Mouse (Mus musculus) mouse embryonic stem cell (cell line): Measurements from ENCODE around the gene Clic4.

Source experiments
- in situ Hi-C, 2 experiments: fragments of 300-500 bp; cut with MboI; formaldehyde crosslinking; loops; 1 replicate in 1 of 2; 3 replicates in 1 of 2; pipeline ENCODE4 v1.14.3; 2019 to 2020; ENCODE audit warnings: low sequenced_read_pairs in 2 of 2, low pct_unique_long_range_greater_than_20kb in 1 of 2, mixed read lengths in 1 of 2; ENCODE audit not compliant: unreplicated experiment in 1 of 2

Gene Clic4

DNA sequence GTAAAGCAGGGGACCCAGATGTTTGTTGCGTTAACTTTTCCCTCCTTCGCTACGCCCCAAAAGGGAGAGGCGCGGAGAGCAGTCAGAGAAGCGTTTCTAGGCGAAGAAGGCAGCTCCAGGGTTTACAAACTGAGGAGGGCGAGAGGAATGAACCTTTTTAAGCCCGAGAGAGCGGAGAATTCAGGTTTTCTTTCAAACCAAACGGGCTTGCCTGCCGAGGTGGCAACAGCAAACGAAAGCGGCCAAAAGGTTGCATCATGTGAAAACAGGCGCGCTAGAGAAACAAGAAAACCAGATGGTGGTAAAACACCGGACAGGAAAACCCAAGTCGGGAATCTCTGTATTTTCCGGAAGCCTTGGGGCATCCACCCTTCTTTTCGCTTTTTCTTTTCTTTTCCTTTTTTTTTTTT lies 1.2 kb downstream of the Clic4 start:
- in situ Hi-C loops = no loop called here

DNA sequence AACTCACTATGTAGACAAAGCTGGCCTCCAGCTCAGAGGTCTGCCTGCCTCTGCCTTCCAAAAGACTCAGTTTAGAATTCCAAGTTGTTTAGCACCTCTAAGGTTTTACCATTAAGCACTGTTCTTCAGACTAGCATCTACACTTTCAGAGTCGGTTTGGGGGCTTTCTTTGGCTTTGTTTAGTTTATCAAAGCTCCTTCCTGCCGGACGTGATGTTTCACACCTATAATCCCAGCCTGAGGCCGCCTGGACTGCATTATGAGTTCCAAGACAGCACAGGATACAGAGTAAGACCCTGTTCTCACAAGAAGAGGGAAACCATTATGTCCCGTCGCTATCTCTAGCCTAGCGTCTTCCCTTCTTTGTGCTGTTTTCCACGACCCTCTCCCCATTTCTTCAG lies 2.1 kb downstream of the Clic4 start:
- in situ Hi-C loops = no loop called here

DNA sequence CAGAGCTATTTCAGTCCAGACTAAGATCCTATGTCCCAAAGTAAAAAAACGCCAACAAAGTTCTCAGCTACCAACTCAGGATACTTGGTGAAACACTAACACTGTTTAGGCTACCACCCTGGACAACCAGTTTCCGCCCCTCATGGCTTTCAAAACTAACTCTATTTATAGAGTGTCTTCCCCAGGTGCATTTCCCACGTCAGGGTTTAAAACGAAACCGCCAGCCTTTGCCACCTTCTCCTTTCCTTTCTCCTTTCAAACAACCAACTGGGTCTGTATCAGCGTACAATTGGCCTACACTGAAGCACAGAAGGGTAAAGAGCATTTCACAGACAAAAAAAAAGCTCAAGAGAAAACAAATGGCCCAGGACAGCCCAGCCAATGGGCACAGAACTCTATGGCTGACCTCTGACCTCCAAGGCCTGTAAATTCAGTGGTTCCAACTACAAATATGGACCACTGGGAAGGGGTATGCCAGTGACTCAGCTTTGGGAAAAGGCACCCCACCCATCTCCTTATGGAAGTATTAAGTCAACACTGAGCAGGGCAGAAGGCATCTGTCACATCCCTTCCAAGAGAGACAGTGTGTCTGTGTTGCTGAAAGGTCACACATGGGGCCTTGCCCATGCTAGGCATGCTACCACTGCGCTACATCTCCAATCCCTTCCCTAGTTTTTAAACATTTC lies 2.8 kb downstream of the Clic4 start:
- in situ Hi-C loops = loop anchor here in 1 of 2 experiments (5.0 kb wide), 1 partner anchor 48 kb away; no protein-coding TSS in a partner anchor

DNA sequence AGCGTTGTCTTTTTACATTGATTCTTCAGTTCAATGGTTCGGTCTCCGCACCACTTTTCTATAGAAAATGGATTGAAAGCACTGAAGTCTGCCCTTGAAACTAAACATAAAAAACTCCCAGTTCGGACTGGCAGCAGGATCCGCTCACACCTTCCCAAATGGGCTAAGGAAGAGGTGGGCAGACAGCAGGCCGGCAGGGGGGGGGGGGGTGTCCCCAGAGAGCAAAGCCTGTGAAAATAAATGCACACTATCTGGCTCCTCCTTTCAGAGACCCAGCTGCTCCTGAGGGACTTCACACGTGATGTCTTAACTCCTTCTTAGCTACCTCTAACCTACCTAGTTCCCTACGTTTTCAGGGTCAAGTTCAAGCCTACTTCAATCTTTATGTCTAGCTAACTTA lies 5.1 kb downstream of the Clic4 start:
- in situ Hi-C loops = loop anchor here in 1 of 2 experiments (5.0 kb wide), 1 partner anchor 50 kb away; no protein-coding TSS in a partner anchor

DNA sequence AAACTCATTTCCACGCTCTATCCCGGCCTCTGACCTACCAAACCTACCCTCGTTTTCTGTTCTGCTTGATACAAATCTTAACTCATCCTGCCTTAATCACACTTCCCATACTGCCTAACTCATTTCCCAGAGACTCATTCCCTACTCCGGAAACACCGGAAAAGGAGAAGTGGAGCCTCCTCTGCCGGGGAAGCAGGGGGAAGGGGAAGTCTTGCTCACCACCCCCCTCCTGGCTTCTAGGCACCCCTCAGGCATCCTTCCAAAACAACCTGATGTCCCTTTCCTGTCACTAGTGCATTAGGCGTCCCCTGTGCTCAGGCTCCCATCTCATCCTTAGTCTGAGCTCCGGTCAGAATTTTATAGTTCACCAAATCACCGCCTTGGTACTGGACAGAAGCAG lies 5.6 kb downstream of the Clic4 start:
- in situ Hi-C loops = loop anchor here in 1 of 2 experiments (5.0 kb wide), 1 partner anchor 50 kb away; no protein-coding TSS in a partner anchor

DNA sequence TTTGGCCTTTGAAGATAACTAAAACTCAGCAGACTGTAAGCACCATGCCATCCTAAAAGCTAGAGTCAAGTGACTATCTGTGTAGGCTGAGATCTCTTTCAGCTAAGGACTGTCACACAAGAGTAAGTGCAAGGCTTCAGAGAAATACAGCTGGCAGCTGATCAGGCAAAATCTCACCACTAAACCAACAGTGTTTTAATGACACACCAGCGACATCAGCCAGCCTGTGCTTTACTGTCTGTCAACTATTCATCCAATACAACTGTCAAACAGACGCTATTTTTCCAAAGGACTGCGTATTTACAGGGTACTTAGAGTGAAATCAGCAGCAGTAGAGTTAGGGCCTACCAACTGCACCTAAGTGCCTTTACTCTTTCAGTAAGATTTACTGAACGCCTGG lies 12.2 kb downstream of the Clic4 start:
- in situ Hi-C loops = no loop called here

DNA sequence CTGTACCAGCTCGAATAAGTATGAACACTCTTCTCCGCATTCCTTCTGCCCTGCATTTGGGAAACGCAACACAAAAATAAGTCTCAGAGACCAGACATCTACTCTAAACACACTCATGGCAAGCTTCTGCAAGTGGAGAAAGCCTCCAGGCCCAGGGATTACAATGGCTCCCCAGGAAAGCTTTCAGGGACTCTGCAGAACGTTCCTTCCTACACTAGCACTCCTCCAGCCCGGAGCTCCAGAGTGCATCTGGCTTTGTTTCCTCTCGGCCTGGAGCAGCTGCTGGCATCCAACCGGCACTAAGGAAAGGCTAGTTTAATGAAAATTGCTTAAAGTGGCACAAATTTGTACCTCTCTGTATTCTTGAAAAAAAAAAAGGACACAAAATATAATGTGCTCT lies 14.1 kb downstream of the Clic4 start:
- in situ Hi-C loops = no loop called here

DNA sequence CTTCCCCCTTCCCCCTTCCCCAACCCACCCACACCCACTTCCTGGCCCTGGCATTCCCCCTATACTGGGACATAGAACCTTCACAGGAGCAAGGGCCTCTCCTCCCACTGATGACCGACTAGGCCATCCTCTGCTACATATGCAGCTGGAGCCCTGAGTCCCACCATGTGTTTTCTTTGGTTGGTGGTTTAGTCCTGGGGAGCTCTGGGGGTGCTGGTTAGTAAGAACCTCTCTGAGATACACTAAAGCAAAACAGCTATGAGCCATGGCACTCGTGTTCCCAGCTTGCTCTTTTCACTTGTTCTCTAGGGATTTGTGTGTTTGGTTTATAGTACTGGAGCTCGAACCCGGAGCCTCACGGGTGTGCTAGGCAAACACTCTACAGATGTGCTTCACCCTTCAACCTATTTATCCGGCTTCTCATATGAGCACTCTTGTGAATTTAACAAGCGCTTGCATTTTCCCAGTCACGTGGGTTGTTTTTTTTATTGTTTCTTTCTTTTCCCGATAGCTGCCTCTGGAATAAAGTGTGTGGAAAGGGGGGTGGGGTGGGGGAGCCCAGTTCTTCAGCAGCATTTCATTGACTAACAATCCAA lies 14.6 kb downstream of the Clic4 start:
- in situ Hi-C loops = no loop called here

DNA sequence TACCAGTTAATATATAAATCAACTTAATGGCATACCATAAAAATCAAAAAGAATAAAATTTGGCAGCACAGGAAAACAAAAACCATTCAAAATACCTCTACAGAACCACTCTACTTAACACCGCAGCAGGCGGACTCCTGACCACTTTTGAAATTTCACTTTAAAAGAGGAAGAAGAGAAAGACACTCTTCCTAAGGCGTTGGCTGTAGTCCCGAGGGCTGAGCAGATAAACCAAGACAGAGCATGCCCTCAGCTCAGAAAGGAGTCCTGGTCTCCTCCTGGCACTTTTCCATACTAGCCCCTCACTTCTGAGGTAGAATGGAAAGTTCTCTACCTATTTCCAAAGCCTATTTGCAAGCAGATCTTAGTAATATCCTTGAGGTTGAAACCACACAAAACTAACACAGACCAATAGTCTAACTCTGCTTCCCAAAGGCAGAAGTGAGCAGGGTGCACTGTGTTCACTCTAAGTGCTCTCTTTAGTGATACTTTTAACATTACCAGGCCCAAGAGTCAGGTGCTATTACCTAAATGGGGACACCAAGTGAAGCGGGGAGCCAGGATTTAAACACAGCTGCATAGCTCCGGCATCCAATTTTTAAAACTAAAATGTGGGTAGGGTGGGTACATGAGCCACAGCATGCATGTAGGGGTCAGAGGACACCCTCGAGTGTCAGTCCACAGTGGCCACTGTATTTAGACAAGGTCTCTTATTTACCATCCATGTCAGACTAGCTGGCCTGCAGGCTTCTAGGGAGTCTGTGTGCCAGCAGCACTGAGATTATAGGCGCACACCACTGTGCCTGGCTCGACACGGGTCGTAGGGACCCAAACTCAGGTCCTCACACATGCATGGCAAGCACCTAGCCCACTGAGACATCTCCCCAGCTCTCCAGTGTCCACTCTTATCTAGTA lies 15.8 kb downstream of the Clic4 start:
- in situ Hi-C loops = no loop called here

DNA sequence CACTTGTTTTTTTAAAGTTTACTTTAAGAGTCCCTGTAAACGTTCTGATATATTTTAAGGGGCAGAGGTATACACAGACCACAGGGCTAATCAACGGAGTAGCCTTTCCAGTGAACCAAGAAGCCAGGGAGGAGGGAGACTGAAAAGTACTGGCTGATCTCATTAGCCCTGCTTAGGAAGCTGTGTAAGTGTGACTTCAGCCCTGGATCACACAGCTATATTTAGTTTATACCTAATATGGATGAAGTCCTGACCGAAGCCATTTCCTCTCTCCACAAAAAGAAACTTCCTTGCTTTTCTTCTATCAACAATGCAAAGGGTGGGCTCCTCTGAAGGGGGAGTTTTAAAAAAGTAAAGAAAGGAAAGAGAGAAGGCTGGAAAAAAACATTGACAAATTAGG lies 17.8 kb downstream of the Clic4 start:
- in situ Hi-C loops = no loop called here

DNA sequence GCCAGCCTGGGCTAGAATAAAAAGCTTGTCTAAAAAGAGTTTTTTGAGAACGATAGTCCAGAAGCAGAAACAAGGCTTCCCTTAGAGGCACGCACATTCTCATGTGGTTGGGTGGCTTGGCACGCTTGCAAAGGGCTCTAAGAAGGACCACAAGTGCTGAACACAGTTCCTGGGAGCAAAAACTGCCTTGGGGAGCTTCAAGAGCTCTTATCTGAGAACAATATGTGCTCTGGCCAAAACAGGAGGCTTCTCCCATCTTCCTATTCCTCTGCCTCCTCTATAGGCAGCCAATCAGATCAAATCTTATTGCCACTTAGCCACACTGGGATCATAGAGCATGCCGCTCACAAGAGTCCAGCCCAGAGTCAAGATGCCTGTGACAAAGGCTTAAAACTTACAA lies 18.3 kb downstream of the Clic4 start:
- in situ Hi-C loops = no loop called here

DNA sequence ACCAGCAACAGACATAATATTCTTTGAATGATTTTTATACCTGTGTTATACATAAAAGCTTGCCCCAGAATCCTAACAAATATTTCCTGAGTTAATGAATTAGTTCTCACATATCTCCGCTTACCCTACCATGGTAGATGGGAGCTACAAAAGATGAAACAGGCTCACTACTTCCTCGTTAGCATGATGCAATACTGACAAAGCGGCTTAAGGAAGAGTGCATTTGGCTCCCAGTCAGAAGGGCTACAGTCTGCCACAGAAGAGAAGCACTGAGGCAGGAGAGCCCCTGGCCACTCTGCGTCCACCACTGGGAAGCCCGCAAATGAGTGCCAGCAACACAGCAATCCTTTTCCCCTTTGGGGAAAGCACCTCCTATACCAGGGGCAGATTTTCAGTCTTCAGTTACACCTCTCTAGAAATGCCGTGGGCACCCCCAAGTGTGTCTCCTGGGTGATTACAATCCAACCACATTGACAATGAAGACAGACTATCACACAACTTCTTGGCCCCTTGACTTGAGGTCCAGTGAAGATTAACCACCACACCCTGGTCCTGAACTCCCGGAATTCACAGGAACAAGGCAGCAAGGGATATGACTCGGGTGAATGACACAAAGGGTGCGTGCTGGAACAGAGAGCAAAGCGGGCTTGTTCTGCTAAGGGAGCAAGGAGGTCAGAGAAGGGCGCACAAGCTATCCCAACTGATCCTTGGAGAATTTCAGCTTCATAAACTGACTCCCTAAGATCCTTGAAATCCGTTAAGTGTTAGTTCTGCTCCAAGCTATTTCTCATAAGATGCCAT lies 19.2 kb downstream of the Clic4 start:
- in situ Hi-C loops = no loop called here

DNA sequence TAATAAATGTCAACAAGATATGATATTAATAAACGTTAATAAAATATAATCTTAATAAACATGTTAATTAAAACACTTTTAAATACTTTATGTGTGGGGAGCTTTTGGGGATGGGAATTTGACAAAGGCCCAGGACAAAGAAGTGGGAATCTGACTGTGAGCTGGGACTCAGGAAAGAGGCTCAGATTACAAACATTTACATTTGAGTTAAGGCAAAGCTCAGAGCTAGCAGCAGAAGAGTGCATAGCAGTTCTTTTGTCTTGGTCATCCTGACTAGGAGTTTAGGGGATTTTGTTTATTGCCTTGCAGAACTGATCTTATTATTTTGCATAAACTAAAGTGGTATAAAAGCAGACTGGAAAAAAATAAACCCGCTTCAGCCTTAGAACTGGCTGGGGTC lies 20.8 kb downstream of the Clic4 start:
- in situ Hi-C loops = no loop called here

DNA sequence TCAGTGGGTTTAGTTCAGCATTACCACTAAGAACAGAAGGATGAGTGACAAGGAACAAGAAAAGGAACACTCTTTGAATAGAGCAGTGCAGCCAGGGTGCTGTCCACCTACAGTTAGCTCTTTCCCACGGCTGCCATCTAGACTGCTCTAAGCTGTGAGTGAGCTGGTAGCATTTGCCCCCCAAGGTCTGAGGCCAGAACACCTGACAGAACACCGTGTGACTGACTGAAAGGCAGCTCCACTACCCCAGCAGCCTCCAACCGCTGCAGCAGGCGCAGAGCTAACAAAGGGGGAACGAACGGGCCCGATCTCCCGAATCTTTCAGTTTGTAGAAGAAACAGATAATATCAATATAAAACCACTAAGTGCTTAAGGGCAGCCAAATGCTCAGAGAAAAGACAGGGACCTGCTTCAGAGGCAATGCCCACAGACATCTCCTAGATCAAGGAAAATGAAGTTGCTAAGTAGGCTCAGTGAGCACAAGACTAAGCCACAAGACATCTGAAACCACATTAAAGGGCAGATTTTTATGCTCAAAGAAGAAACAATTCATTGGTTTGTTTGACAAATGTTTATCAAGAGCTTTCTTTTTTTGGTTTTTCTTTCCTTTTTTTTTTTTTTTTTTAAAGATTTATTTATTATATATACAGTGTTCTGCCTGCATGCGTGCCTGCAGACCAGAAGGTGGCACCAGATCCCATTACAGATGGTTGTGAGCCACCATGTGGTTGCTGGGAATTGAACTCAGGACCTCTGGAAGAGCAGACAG lies 24.2 kb downstream of the Clic4 start:
- in situ Hi-C loops = no loop called here

DNA sequence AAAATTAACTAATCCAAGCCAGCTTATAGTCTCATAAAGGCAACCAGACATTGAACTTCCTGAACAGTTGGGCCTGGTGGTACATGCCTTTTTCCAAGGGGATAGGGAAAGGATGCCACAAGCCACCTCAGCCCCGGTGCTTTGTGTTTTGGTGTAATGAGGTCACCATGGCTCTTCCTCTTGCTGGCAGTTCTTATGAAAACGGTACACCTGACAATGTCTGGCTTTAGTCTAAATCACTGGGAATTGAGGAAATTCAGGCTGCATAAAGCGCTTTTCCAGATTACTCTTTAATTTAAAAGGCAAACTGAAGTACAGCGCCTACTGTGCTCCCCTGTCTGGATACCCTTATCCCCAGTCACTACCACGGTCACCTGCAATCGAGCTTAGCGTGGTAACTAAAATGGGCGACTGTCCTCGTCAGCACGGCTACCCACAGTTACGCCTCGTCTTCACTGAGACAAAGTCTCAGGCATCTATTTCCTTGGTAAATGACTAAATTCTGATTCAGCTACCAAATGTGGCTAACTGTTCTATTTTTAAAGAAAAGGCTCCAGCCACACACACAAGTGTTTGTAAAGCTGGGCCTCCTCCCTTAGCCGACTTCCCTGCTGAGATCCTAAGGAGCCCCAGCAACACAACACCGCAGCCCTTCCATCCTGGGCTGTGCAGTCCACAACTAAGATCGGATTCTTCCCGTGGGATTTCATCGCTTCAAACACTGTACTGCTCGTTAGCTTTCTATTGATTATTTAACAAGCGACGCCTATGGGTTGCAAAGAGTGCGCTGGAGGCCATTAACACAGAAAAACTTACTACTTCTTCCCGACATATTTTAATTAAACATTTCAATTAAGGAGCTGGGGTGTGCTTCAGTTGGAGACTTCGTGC lies 25.5 kb downstream of the Clic4 start:
- in situ Hi-C loops = no loop called here

DNA sequence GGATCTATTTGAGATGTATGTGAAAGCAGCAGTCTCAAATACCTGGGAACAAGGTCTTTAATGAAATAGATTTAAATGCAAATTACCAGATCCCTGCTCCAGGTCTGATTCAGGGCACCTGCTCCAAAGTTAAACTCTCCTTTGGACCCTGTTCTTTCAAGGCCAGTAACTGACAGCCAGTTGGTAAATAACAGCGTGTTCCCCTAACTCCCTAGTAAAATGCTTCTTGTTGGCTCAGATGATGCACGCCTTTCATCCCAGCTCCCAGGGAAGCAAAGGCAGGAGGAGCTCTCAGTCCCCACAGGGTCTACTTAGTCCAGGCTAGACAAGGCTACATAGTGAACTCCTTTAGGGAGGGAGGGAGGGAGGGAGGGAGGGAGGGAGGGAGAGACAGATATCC lies 26.2 kb downstream of the Clic4 start:
- in situ Hi-C loops = no loop called here

DNA sequence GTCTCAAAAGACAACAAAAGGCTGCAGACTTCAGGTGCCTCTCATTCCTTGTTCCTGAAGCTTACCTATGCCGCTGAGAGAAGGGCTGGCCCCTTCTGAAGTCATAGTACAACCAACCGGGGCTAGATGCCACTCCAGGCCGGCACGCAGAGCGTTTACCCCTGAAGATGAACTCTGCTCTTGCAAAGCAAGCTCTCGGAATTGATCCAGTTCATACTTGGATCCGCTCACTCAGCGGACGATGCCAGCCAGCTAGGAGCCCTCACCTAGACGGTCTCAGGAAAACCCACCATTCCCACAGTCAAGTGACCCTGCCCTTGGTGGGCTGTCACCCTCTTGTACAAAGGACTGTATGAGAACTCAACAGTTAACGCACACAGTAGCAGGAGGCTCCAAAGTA lies 26.8 kb downstream of the Clic4 start:
- in situ Hi-C loops = no loop called here
